In the genomic region with DNA sequence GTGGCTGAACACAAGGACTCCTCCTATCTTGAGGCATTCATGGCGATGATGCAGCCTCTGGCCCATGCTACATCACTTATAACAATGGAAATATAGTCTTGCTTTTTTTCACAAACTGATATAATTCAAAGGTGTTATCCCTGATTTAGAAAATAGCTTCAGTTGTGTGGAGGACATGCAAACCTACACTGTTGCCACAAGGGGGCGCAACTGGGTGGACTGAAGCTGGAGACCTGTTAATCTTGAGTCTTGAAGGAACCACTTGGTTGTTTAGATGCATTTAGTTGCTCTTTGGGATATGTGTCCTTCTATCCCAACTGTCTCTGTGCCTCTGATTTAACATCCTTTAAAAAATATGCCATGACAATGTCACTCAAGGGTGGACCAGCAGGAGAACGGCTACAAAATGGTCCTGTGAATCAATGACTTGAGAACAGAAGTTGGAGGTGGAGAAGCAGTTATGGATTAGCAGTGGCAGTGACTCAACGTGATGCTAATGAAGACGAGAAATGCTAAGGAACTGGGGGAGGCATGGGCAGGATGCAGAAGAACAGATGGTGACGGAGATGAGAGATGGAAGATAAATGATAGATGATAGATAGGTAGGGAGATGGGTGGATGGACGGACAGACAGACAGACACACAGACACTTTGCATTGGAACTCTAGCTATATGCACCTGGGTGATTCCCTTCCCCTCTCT, we compare ENCODE assay signal across 10 mouse cellular contexts. TPM values are rescaled to one million over a fixed set of nuclear protein-coding genes. Genes with fewer than 3 reads are reported as not detected.
DNase-seq lines count a peak whose midpoint lies in the region; ATAC-seq and TF ChIP-seq lines count a peak whose summit lies in the region.
"Had no signal": no experiment of that assay in that cellular context is flagged by ENCODE, and none has a peak within 500 bp of the region (broad histone marks: within the 10 kb centered on the region; RNA-seq: fewer than 3 reads in every experiment).

No protein-coding gene starts in this region.

- no peak overlapping the region for H3K4me2 ChIP-seq in limb, embryonic 11.5 days (ENCODE audit: low read depth, severe bottlenecking)
- H3K4me2 ChIP-seq: liver, embryonic 15.5 days; stomach, embryonic 15.5 days had no signal

- no peak overlapping the region for H3K27ac ChIP-seq in left cerebral cortex, adult 2 months
- H3K27ac ChIP-seq in limb, embryonic 11.5 days (replicated peaks; ENCODE audit: low read depth, low read length) = no peak overlapping the region
- H3K27ac ChIP-seq: liver, embryonic 15.5 days; stomach, embryonic 15.5 days had no signal

- no peaks in the 10 kb centered on the region for H3K9me3 ChIP-seq in limb, embryonic 11.5 days (ENCODE audit: control insufficient read depth, low read length)
- H3K9me3 ChIP-seq: liver, embryonic 15.5 days; stomach, embryonic 15.5 days had no signal

- peak; percentile 74 for TF ChIP-seq CTCF in left cerebral cortex, adult 2 months (IDR thresholded peaks at IDR 0.05)

- H3K4me1 ChIP-seq in limb, embryonic 11.5 days (ENCODE audit: control insufficient read depth, insufficient read depth, low read length) = no peaks in the 10 kb centered on the region
- H3K4me1 ChIP-seq: liver, embryonic 15.5 days; stomach, embryonic 15.5 days had no signal

- intact Hi-C loops in left cerebral cortex, adult 2 months (cut with DNase I) = no loop called here

- no peak for ATAC-seq in limb, embryonic 11.5 days (ENCODE audit: insufficient number of reproducible peaks, low FRiP score, low TSS enrichment, low read depth)
- no peak for ATAC-seq in erythroid progenitor cell, adult 5-6 weeks (replicated peaks; ENCODE audit: low FRiP score, poor library complexity, severe bottlenecking)

- H3K9ac ChIP-seq in limb, embryonic 11.5 days (ENCODE audit: low read length) = no peak overlapping the region
- H3K9ac ChIP-seq: liver, embryonic 15.5 days; stomach, embryonic 15.5 days had no signal

- H3K36me3 ChIP-seq in limb, embryonic 11.5 days (ENCODE audit: control insufficient read depth, insufficient read depth, low read length) = no peaks in the 10 kb centered on the region
- H3K36me3 ChIP-seq: liver, embryonic 15.5 days; stomach, embryonic 15.5 days had no signal

- H3K27me3 ChIP-seq in limb, embryonic 11.5 days (ENCODE audit: control insufficient read depth, insufficient read depth, low read length) = no peaks in the 10 kb centered on the region
- H3K27me3 ChIP-seq: liver, embryonic 15.5 days; stomach, embryonic 15.5 days had no signal

- H3K4me3 ChIP-seq in left cerebral cortex, adult 2 months = no peak overlapping the region
- H3K4me3 ChIP-seq in limb, embryonic 11.5 days (ENCODE audit: low read depth, low read length) = no peak overlapping the region
- H3K4me3 ChIP-seq: liver, embryonic 15.5 days; stomach, embryonic 15.5 days had no signal

- DNase-seq in adrenal gland, postnatal 10 days = peak; percentile 46
- DNase-seq in adrenal gland, postnatal 4 days (ENCODE audit: low spot score in 2 of 2) = no peak
- no peak for DNase-seq in left cerebral cortex, adult 2 months (ENCODE audit: extremely low spot score in 1 of 2, low spot score in 2 of 2)
- no peak for DNase-seq in left cerebral cortex, adult 11 months (ENCODE audit: low spot score)
- DNase-seq in adipocyte (ENCODE audit: low spot score) = peak; percentile 48
- DNase-seq in limb, embryonic 11.5 days (ENCODE audit: low spot score) = peak; percentile 65
- no peak for DNase-seq in layer of hippocampus, postnatal 36 days

- whole genome bisulfite sequencing in limb, embryonic 11.5 days = 57% methylated on average over 7 of the region's 7 CpGs

RNA-seq across cellular contexts. Expression of gene Syt17, which starts 10.8 kb away (rescaled TPM):
- total RNA-seq in adrenal gland, postnatal 10 days (2021) = 10 to 100 TPM in 1 of 2 experiments, 1 to 10 TPM in 1; 9.0 to 11.4 TPM
- total RNA-seq in adrenal gland, postnatal 4 days (2021) = 10 to 100 TPM; 19.6 to 21.0 TPM
- 10 to 100 TPM; 59.2 to 63.5 TPM for total RNA-seq in left cerebral cortex, adult 2 months (2021)
- polyA plus RNA-seq in limb, embryonic 11.5 days (2014; fragmentation: Nextera tagmentation; extraction: Ambion mirVana) = 1.1 and 1.5 TPM in 2 replicates
- not detected in 2 replicates for total RNA-seq in erythroid progenitor cell, adult 5-6 weeks (2015; ENCODE audit: low replicate concordance)
- total RNA-seq in erythroid progenitor cell, adult 5-6 weeks (2017; ENCODE audit: low replicate concordance) = 0.51 TPM in 1 of 2 replicates, not detected in the other
- 10 to 100 TPM; 87.4 to 92.0 TPM for total RNA-seq in layer of hippocampus, postnatal 36 days (2021)

RNA-seq across cellular contexts. Expression of gene Itpripl2, which starts 54.5 kb away (rescaled TPM):
- 10 to 100 TPM; 19.0 to 21.2 TPM for total RNA-seq in adrenal gland, postnatal 10 days (2021)
- 10 to 100 TPM; 19.8 to 22.0 TPM for total RNA-seq in adrenal gland, postnatal 4 days (2021)
- total RNA-seq in left cerebral cortex, adult 2 months (2021) = 1 to 10 TPM; 3.2 to 4.1 TPM
- polyA plus RNA-seq in limb, embryonic 11.5 days (2014; fragmentation: Nextera tagmentation; extraction: Ambion mirVana) = 1.3 TPM in 2 replicates
- 1.7 and 4.0 TPM in 2 replicates for total RNA-seq in erythroid progenitor cell, adult 5-6 weeks (2015; ENCODE audit: low replicate concordance)
- 2.7 and 4.6 TPM in 2 replicates for total RNA-seq in erythroid progenitor cell, adult 5-6 weeks (2017; ENCODE audit: low replicate concordance)
- 1 to 10 TPM; 3.2 to 3.6 TPM for total RNA-seq in layer of hippocampus, postnatal 36 days (2021)

Comparison
In these comparisons a context has a peak if more than half of its experiments do, and no peak if none do; other contexts are left out.
1. DNase-seq: peak in adrenal gland, postnatal 10 days (single experiment), adipocyte (single experiment) and limb, embryonic 11.5 days (single experiment); none in adrenal gland, postnatal 4 days (0 of 2), left cerebral cortex, adult 2 months (0 of 2), left cerebral cortex, adult 11 months (single experiment) and layer of hippocampus, postnatal 36 days (0 of 2).
2. RNA of gene Syt17, which starts 10.8 kb away (total RNA-seq): 87.4 to 92.0 TPM in layer of hippocampus, postnatal 36 days, 59.2 to 63.5 TPM in left cerebral cortex, adult 2 months, 19.6 to 21.0 TPM in adrenal gland, postnatal 4 days and 9.0 to 11.4 TPM in adrenal gland, postnatal 10 days; 0.51 TPM in erythroid progenitor cell, adult 5-6 weeks; every median in the first group is over 4 times any median in the second.